Mouse (Mus musculus) kidney, adult 2 months (tissue): ENCODE data around the gene Klk4. TPM values are rescaled to one million over a fixed set of nuclear protein-coding genes. Genes with fewer than 3 reads are reported as not detected.

Source experiments
- DNase-seq: peaks from one replicate; pipeline ENCODE4 v3.0.0; 2021
- H3K27ac ChIP-seq: fragments of 200-500 bp; 2 replicates; pipeline ENCODE4 v1.5.1; 2012; ENCODE audit warnings: low read depth, low read length, control low read depth, inconsistent platforms; ENCODE audit not compliant: insufficient read depth
- H3K27me3 ChIP-seq: fragments of 200-500 bp; replicated peaks from 2 replicates; pipeline ENCODE4 v1.6.1; 2012; ENCODE audit warnings: mild to moderate bottlenecking, moderate library complexity, low read length, inconsistent platforms; ENCODE audit not compliant: control insufficient read depth, insufficient read depth
- H3K36me3 ChIP-seq: fragments of 200-500 bp; 2 replicates; pipeline ENCODE4 v1.6.1; 2012; ENCODE audit warnings: mild to moderate bottlenecking, moderate library complexity, low read length, inconsistent platforms; ENCODE audit not compliant: control insufficient read depth, insufficient read depth
- H3K4me1 ChIP-seq: fragments of 200-500 bp; 2 replicates; pipeline ENCODE4 v1.6.1; 2011; ENCODE audit warnings: low read length; ENCODE audit not compliant: control insufficient read depth, insufficient read depth
- H3K4me3 ChIP-seq: fragments of 200-500 bp; 2 replicates; pipeline ENCODE4 v1.5.1; 2011; ENCODE audit warnings: mild to moderate bottlenecking, low read depth, low read length, control low read depth; ENCODE audit not compliant: insufficient read depth
- CTCF ChIP-seq: fragments of 200-500 bp; conservative IDR thresholded peaks from 2 replicates; pipeline ENCODE4 v1.5.1; 2011; ENCODE audit warnings: low read depth, mild to moderate bottlenecking, control low read depth, low read length, moderate library complexity, mixed read lengths; ENCODE audit not compliant: insufficient read depth, insufficient read length
- POLR2A ChIP-seq: fragments of 200-500 bp; IDR thresholded peaks from one replicate; pipeline ENCODE4 v1.6.1; 2011; ENCODE audit warnings: low read depth, low read length, control low read depth
- WGBS: fragments of 180-500 bp; shearing (Covaris S2); methylation state at CpG from one replicate; pipeline ENCODE4 v1.1.7; 2018; 5-methylcytosine and 5-hydroxymethylcytosine counted together
- polyA plus RNA-seq: library from polyadenylated mRNA; depleted of rRNA; stranded (reverse); fragments of >200 nt; gene quantifications from 2 replicates; pipeline ENCODE4 v1.2.3, GENCODE M21; 2012; rRNA removed

Klk4 gene
- polyA plus RNA-seq, 1 experiment: not detected

GRCm38 (mm10) chr7:43933440-43933839 is 52.5 kb downstream of the Klk4 start, which contains the start of gene Klk15:
Klk15 (plus strand) TSS chr7:43933740.
- no peaks in the 10 kb centered on the region for H3K27me3 ChIP-seq
- 92% methylated on average over 3 of the region's 3 CpGs for WGBS
- no peak for DNase-seq
- TF ChIP-seq CTCF (no peak), POLR2A (no peak)
- H3K36me3 ChIP-seq: no peaks in the 10 kb centered on the region
- H3K27ac ChIP-seq: peak within 1 kb of the TSS; percentile 66
- H3K4me1 ChIP-seq: 0 out of 2 replicates have a peak, but pooled peaks cover 4% of the 10 kb centered on the region
- H3K4me3 ChIP-seq: no peak within 1 kb of the TSS

- WGBS: 21% methylated on average over 3 of the region's 3 CpGs
- no peaks in the 10 kb centered on the region for H3K27me3 ChIP-seq
- peak; percentile 56 for DNase-seq
- H3K27ac ChIP-seq: peak overlapping the region; percentile 71; the same call in 1 of the 2 replicates
- TF ChIP-seq CTCF (no peak), POLR2A (no peak)
- 0 out of 2 replicates have a peak, but pooled peaks cover 4% of the 10 kb centered on the region for H3K4me1 ChIP-seq
- H3K36me3 ChIP-seq: no peaks in the 10 kb centered on the region
- no peak overlapping the region for H3K4me3 ChIP-seq
Measured at GRCm38 (mm10) chr7:43934747-43935146, 53.8 kb downstream of the Klk4 start.

Other genes starting within 250 kb of the Klk4 start
- gene Ceacam18, start 246.5 kb upstream of the Klk4 start, polyA plus RNA-seq: not detected in 2 replicates
- 2.8 and 3.8 TPM in 2 replicates for gene Siglece, start 221.0 kb upstream of the Klk4 start, polyA plus RNA-seq
- gene Ctu1, start 209.1 kb upstream of the Klk4 start, polyA plus RNA-seq: 6.1 and 7.0 TPM in 2 replicates
- gene Klk14, start 190.7 kb upstream of the Klk4 start, polyA plus RNA-seq: 0.11 TPM in 1 of 2 replicates, not detected in the other
- gene Klk13, start 168.6 kb upstream of the Klk4 start, polyA plus RNA-seq: 0.04 TPM in 1 of 2 replicates, not detected in the other
- not detected in 2 replicates for gene Klk12, start 112.3 kb upstream of the Klk4 start, polyA plus RNA-seq
- 0.18 TPM in 1 of 2 replicates, not detected in the other for gene Klk11, start 106.6 kb upstream of the Klk4 start, polyA plus RNA-seq
- gene Klk10, start 100.1 kb upstream of the Klk4 start, polyA plus RNA-seq: 0.41 and 0.52 TPM in 2 replicates
- gene Klk9, start 89.3 kb upstream of the Klk4 start, polyA plus RNA-seq: not detected in 2 replicates
- gene Klk8, start 83.6 kb upstream of the Klk4 start, polyA plus RNA-seq: 4.2 and 5.9 TPM in 2 replicates
- gene Klk7, start 69.9 kb upstream of the Klk4 start, polyA plus RNA-seq: not detected in 2 replicates
- gene Klk6, start 56.7 kb upstream of the Klk4 start, polyA plus RNA-seq: not detected in 2 replicates
- not detected in 2 replicates for gene Klk5, start 39.2 kb upstream of the Klk4 start, polyA plus RNA-seq
- gene Klk15, start 52.6 kb downstream of the Klk4 start, polyA plus RNA-seq: 0.09 and 0.19 TPM in 2 replicates
- gene Klk1b8, start 69.5 kb downstream of the Klk4 start, polyA plus RNA-seq: 1.0 and 1.1 TPM in 2 replicates
- gene Klk1b1, start 85.6 kb downstream of the Klk4 start, polyA plus RNA-seq: 0.11 and 0.52 TPM in 2 replicates
- gene Klk1b9, start 94.9 kb downstream of the Klk4 start, polyA plus RNA-seq: 1.6 and 1.7 TPM in 2 replicates
- gene Klk1b11, start 114.7 kb downstream of the Klk4 start, polyA plus RNA-seq: 0.52 and 0.99 TPM in 2 replicates
- gene Klk1b26, start 131.0 kb downstream of the Klk4 start, polyA plus RNA-seq: not detected in 2 replicates
- 1.6 and 3.2 TPM in 2 replicates for gene Klk1b27, start 171.1 kb downstream of the Klk4 start, polyA plus RNA-seq
- gene Klk1b21, start 221.2 kb downstream of the Klk4 start, polyA plus RNA-seq: 0.20 and 0.43 TPM in 2 replicates
- 1.1 and 2.4 TPM in 2 replicates for gene Klk1b22, start 231.5 kb downstream of the Klk4 start, polyA plus RNA-seq